Mouse (Mus musculus) inflammation-experienced regulatory T-cells, adult 6 months (primary cell): ENCODE data around the gene Fntb. TPM values are rescaled to one million over a fixed set of nuclear protein-coding genes. Genes with fewer than 3 reads are reported as not detected.
"Not testable (repeated sequence)": the region's sequence is repeated elsewhere in the genome, so short reads cannot be mapped to it uniquely, and the experiment has no call there.

ENCODE experiments used
- ATAC-seq: one replicate; pipeline ENCODE4 v1.8.0; 2017
- polyA plus RNA-seq, 3 experiments: library from polyadenylated mRNA; unstranded; fragments of 100-300 nt; shearing (Covaris generic); gene quantifications; one replicate each; pipeline ENCODE4 v1.2.1; 2017

Gene Fntb
- polyA plus RNA-seq, 3 experiments from 2014 or later = 10.6 to 28.4 (median 16.2) TPM

GRCm38 (mm10) chr12:76837844-76838650, 72.7 kb downstream of the Fntb start:
- ATAC-seq = no peak

DNA sequence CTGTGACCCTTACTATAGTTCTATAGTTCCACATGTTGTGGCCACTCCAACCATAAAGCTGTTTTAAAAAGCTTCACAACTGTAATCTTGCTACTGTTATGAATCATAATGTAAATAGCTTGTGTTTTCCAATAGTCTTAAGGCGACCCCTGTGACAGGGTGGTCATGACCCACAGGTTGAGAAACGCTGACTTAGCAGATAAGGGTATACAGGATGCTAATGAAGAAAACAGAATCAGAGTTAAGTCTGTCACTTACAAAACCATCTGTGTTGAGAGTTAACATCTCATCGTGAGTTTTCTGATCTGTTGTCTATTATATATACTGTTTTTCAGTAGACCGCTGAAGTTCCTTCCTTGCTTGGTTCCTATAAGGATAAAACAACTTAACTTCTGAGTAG, 73.9 kb downstream of the Fntb start:
- ATAC-seq = no peak

DNA sequence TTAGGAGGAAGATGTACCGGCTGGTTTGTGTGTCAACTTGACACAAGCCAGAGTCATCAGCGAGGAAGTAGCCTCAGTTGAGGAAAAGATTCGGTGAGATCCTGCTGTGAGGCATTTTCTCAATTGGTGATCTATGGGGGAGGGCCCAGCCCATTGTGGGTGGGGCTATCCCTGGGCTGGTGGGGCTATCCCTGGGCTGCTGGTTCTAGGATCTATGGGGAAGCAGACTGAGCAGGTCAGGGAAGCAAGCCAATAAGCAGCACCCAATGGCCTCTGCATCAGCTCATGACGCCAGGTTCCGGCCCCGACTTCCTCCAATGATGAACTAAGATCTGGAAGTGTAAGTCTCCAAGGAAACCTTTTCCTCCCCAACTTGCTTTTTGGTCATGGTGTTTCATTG, 74.7 kb downstream of the Fntb start:
- ATAC-seq = no peak

GRCm38 (mm10) chr12:76844346-76845061, 79.1 kb downstream of the Fntb start:
- peak; percentile 83 for ATAC-seq

- no peak for ATAC-seq
Observed at GRCm38 (mm10) chr12:76852419-76852818, 87.0 kb downstream of the Fntb start.

- peak; percentile 60 for ATAC-seq
Observed at GRCm38 (mm10) chr12:76853378-76854142, 88.2 kb downstream of the Fntb start.

- no peak for ATAC-seq
Observed at GRCm38 (mm10) chr12:76857087-76857486, 91.7 kb downstream of the Fntb start.

GRCm38 (mm10) chr12:76858788-76859187, 93.4 kb downstream of the Fntb start:
- ATAC-seq = not testable (repeated sequence)

GRCm38 (mm10) chr12:76863651-76864050, 98.3 kb downstream of the Fntb start:
- no peak for ATAC-seq

DNA sequence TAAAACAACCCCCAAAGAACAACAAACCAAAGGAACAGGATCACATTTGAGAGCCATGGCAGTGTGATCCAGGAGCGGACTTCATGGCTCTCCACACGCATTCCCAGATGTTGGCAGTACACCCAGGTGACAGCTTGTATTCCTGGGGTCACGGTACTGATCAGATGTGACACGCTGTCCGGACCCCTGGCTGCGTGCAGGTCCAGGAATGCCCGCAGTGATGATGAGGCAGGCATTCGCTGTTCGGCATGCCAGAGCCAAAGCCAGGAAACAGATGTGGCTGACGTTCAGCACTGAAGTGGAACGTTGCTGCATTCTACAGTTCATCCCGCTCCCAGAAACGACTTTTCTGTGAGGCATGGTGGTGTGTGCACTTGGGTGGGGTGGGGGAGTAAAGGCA, 99.9 kb downstream of the Fntb start:
- no peak for ATAC-seq

DNA sequence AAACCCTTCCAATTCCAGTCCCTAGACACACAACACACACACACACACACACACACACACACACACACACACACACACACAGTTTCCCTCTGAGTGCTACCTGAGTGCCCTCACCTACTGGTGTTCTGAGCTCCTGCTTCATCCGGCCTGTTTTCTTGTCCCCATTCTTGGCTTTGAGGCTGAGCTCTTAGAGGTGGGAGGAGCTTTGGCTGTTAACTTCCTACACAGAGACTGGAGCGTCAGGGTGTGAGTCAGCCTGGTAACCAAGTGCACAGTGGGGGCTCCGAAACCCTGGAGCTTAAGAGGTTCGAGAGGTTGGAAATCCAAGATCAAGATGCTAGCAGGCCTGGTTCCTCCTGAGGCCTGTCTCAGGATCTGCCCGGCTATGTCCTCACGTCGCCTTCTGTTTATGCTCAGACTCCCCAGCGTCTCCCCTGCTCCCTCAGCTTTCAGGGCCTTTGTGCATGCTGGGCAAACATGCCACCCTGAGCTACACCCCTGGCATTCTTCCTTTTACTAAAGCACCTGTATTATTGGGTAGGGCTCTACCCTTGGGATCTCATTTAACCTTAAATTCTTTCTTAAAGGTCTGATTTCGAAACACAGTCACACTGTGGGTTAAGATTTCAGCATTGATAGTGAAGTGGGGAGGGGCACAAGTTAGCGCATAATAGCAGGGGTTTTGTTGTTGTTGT, 102.3 kb downstream of the Fntb start:
- peak; percentile 96 for ATAC-seq

- peak; percentile 14 for ATAC-seq
Observed at GRCm38 (mm10) chr12:76868463-76869198, 103.2 kb downstream of the Fntb start.

- no peak for ATAC-seq
Observed at GRCm38 (mm10) chr12:76869561-76869960, 104.2 kb downstream of the Fntb start.

DNA sequence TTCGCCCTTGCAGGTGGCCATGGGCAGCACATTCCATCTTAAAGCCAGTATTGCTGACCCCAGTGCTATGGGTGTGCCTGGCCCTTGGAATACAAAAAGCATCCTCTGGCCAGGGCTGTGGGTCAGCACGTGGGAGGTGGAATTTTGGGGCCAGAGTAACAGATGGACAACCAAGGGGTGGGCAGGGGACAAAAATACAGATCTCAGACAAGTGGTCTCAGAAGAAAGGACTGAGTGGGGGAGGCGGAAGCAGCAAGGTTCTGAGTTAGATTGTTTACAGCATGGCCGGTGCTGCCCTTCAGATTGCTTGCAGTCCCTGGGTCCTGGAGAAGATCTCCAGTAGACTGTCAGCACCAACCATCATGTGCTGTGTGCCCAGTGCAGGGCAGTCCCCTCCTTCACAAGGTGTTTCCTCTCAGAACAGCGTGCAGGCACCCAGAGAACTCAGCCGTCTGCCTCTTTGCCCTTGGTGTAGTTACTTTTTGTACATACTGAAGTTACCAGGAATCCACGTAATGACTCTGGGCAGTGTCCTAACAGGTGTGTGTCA, 107.5 kb downstream of the Fntb start:
- no peak for ATAC-seq

- no peak for ATAC-seq
Observed at GRCm38 (mm10) chr12:76874826-76875225, 109.4 kb downstream of the Fntb start.

DNA sequence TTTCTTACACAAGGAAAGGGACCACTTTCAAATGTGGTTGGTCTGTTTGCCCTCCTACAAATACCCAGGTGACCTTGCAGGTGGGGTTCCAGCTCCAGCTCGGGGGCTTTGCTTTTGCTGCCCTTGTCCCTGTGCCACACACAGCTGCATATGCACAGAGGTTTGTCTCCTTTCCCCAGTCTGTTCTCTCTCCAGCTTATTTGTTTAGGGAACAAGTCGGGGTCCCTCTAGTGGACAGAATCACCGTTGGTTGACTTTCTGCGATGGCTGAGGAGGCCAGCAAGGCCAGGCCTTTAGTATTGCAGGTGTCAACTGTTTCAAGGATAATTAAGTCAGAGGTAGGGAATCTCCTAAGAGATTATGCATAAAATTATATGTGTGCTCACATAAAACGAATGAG, 113.9 kb downstream of the Fntb start:
- ATAC-seq = peak; percentile 43

GRCm38 (mm10) chr12:76880131-76880530, 114.7 kb downstream of the Fntb start:
- ATAC-seq = no peak

DNA sequence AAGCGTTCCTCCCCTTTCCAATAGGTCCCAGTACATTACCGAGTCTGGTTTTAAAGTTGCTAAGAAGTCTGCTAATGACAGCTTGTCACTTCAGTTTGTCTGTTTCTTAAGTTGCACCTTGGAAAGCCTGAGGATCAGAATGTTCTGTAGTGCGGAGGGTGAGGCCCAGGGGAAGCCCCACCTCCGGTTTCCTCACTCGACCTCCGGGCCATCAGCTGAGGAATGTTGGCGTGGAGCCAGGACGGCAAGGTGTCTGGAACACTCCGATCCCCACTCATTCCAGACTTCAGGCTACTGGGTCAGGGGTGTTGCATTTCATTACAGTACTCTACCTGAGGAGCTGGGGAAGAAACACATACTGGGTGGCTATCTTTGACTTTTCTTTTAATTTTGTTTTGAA, 118.4 kb downstream of the Fntb start:
- ATAC-seq = no peak

GRCm38 (mm10) chr12:76885103-76885502, 119.7 kb downstream of the Fntb start:
- ATAC-seq = no peak

DNA sequence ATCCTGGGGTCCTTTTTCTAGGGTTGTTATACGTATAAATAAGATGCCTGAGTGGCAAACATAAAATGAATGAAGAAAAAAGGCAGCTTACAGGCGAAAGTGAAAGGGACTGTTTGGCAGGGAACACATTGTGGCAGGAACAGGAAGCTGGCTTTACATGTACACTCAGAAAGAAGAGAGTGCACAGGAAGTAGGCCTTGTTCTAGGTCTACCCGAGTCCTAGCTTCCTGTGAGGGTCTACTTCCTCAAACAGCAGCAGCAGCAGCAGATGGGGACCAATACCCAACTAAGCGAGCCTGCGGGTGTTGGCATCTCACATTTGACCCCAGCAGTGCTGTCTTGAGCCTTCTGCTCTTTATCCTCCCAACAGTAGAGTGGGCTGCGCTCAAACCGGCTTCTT, 121.4 kb downstream of the Fntb start:
- ATAC-seq = peak; percentile 100

DNA sequence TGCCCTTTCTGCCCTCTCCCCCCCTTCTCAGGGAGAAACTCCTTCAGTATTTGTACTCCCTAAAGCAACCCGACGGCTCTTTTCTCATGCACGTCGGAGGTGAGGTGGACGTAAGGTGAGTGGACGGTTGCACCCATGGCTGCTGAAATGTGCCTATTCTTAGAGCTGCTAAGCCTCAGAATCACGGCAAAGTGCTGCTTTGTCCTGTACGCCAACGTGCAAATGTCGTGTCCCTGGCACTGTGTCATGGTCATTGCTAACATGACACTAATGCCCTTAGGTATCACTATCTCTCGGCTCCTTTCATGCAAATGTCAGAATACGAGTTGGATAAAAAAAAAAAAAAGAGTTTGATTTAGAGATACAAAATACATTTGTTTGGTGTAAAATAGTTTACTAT, 122.6 kb downstream of the Fntb start:
- ATAC-seq = no peak
